Mouse (Mus musculus): ENCODE data around the gene Lpcat2b.

Gene Lpcat2b

GRCm38 (mm10) chr5:107448784-107449183 is 17.4 kb downstream of the Lpcat2b start:
- DNase-seq (ENCODE audit: low spot score in 2 of 2): no peak

- no peak for DNase-seq (ENCODE audit: low spot score in 2 of 2)
Observed at GRCm38 (mm10) chr5:107449620-107450019, 18.3 kb downstream of the Lpcat2b start.

- DNase-seq (ENCODE audit: low spot score in 2 of 2): no peak
Observed at GRCm38 (mm10) chr5:107450299-107450698, 18.9 kb downstream of the Lpcat2b start.

- no peak for DNase-seq (ENCODE audit: low spot score in 2 of 2)
Observed at GRCm38 (mm10) chr5:107462147-107463076, 31.1 kb downstream of the Lpcat2b start.

- DNase-seq (ENCODE audit: low spot score in 2 of 2): no peak
Observed at GRCm38 (mm10) chr5:107466501-107466900, 35.2 kb downstream of the Lpcat2b start.

GRCm38 (mm10) chr5:107467098-107467497 is 35.7 kb downstream of the Lpcat2b start:
- no peak for DNase-seq (ENCODE audit: low spot score in 2 of 2)

GRCm38 (mm10) chr5:107470600-107471329 is 39.4 kb downstream of the Lpcat2b start:
- DNase-seq (ENCODE audit: low spot score in 2 of 2): no peak

- DNase-seq (ENCODE audit: low spot score in 2 of 2): no peak
Observed at GRCm38 (mm10) chr5:107480194-107480593, 48.8 kb downstream of the Lpcat2b start.
